Mouse (Mus musculus) G1E (cell line): ENCODE data around the gene Dclre1a. TPM values are rescaled to one million over a fixed set of nuclear protein-coding genes. Genes with fewer than 3 reads are reported as not detected.

Experiments
- ATAC-seq: 2 replicates; pipeline ENCODE4 v1.8.0; 2016; ENCODE audit warnings: mild to moderate bottlenecking; ENCODE audit not compliant: insufficient number of reproducible peaks, poor library complexity, low FRiP score, severe bottlenecking; ENCODE audit errors: extremely low read depth
- DNase-seq: peaks from one replicate; pipeline ENCODE4 v3.0.0; 2012; ENCODE audit warnings: low spot score
- H3K27me3 ChIP-seq: 2 replicates; pipeline ENCODE4 v1.6.1; 2012; ENCODE audit warnings: mild to moderate bottlenecking, low read length, inconsistent platforms; ENCODE audit not compliant: insufficient read depth
- H3K36me3 ChIP-seq: replicated peaks from 2 replicates; pipeline ENCODE3; 2012; ENCODE audit warnings: mild to moderate bottlenecking, inconsistent platforms
- H3K4me1 ChIP-seq: 2 replicates; pipeline ENCODE4 v1.6.1; 2012; ENCODE audit warnings: low read depth, low read length, inconsistent platforms, mixed read lengths; ENCODE audit not compliant: insufficient read depth
- H3K4me3 ChIP-seq: 2 replicates; pipeline ENCODE4 v1.5.1; 2012; ENCODE audit warnings: low read depth, mild to moderate bottlenecking, inconsistent platforms, low read length, moderate library complexity, mixed read lengths
- H3K9me3 ChIP-seq: replicated peaks from 2 replicates; pipeline ENCODE4 v1.6.1; 2012; ENCODE audit warnings: inconsistent platforms
- CTCF ChIP-seq: IDR thresholded peaks from 2 replicates; pipeline ENCODE4 v1.5.1; 2012; ENCODE audit warnings: low read depth, low read length, inconsistent platforms, mixed read lengths
- GATA1 ChIP-seq: IDR thresholded peaks from 2 replicates; pipeline ENCODE4 v1.6.1; 2012; ENCODE audit warnings: borderline replicate concordance, low read length, inconsistent platforms, mixed read lengths
- GATA2 ChIP-seq: IDR thresholded peaks from 2 replicates; pipeline ENCODE4 v1.6.1; 2012; ENCODE audit warnings: low read depth, low read length, inconsistent platforms, borderline replicate concordance
- POLR2AphosphoS5 ChIP-seq: IDR thresholded peaks from 2 replicates; pipeline ENCODE4 v1.6.1; 2012; ENCODE audit warnings: low read depth, low read length, inconsistent platforms; ENCODE audit not compliant: insufficient replicate concordance
- TAL1 ChIP-seq: conservative IDR thresholded peaks from 2 replicates; pipeline ENCODE4 v1.6.1; 2012; ENCODE audit warnings: low read depth, low read length, inconsistent platforms, mixed read lengths
- polyA plus RNA-seq: library from polyadenylated mRNA; stranded (reverse); fragments of >175 nt; gene quantifications from 2 replicates; pipeline ENCODE4 v1.2.3, GENCODE M21; 2012
- total RNA-seq, 2 experiments: library from RNA; stranded (forward) in 1 of 2; stranded (reverse) in 1 of 2; fragments of 200-1000 nt in 1 of 2; fragments of >200 nt in 1 of 2; fragmentation: Nextera tagmentation in 1 of 2; gene quantifications; 2 replicates each; pipeline ENCODE4 v1.2.3; 2014 to 2017

Dclre1a gene
- total and polyA plus RNA-seq, 3 experiments, result 4.2 to 76.8 (median 32.4) TPM

- Histone ChIP-seq H3K27me3 (no peaks in the 10 kb centered on the region), H3K9me3 (no peaks in the 10 kb centered on the region), H3K4me1 (peaks cover 63% of the 10 kb centered on the region), H3K36me3 (peaks cover 59% of the 10 kb centered on the region), H3K4me3 (no peak overlapping the region)
- TF ChIP-seq GATA2 (no peak), TAL1 (no peak), GATA1 (no peak), CTCF (no peak), POLR2AphosphoS5 (no peak)
- ATAC-seq (peak; percentile 75), DNase-seq (no peak)
These were observed 23.2 kb upstream of the Dclre1a start for GRCm38 (mm10) chr19:56571234-56571633.

- Histone ChIP-seq H3K36me3 (peaks cover 58% of the 10 kb centered on the region), H3K9me3 (no peaks in the 10 kb centered on the region), H3K4me1 (peaks cover 63% of the 10 kb centered on the region), H3K27me3 (no peaks in the 10 kb centered on the region), H3K4me3 (no peak overlapping the region)
- no peak for DNase-seq
- TF ChIP-seq CTCF (no peak), GATA1 (no peak), GATA2 (no peak), POLR2AphosphoS5 (no peak), TAL1 (no peak)
- no peak for ATAC-seq
These were observed 22.8 kb upstream of the Dclre1a start for GRCm38 (mm10) chr19:56570781-56571180.

DNA sequence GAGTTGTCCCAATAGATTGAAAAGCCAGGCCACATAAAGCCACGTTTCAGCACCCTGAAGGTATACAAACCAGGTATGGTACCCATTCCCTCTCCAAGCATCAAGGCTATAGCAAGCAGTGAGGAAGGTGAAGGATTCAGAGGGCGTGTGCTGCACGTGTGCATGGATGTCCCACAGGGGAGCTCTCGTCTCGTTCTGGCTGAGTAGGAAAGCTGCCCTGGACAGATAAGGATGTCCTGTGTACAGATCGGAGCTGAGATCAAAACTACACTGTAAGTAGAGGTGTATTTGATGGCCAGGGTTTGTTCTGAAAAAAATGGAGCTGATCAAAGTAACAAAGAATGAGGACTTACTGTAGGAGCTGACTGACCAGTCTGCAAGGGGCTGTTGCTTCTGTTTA, 18.9 kb upstream of the Dclre1a start:
- peaks cover 60% of the 10 kb centered on the region for H3K36me3 ChIP-seq
- H3K4me3 ChIP-seq, result no peak overlapping the region; the same call in 1 of the 2 replicates
- ATAC-seq, result peak; percentile 35; the same call in 1 of the 2 replicates
- H3K4me1 ChIP-seq, result peaks cover 64% of the 10 kb centered on the region
- TF ChIP-seq POLR2AphosphoS5 (no peak), TAL1 (peak; percentile 52), GATA2 (no peak), GATA1 (no peak), CTCF (no peak)
- no peak for DNase-seq
- no peaks in the 10 kb centered on the region for H3K9me3 ChIP-seq
- H3K27me3 ChIP-seq, result no peaks in the 10 kb centered on the region

- ATAC-seq (peak; percentile 50), DNase-seq (no peak)
- Histone ChIP-seq H3K4me1 (peaks cover 62% of the 10 kb centered on the region), H3K36me3 (peaks cover 62% of the 10 kb centered on the region), H3K4me3 (no peak overlapping the region), H3K9me3 (no peaks in the 10 kb centered on the region), H3K27me3 (no peaks in the 10 kb centered on the region)
- TF ChIP-seq POLR2AphosphoS5, result no peak
- no peak for TF ChIP-seq GATA1
- no peak for TF ChIP-seq GATA2
- no peak for TF ChIP-seq TAL1
- no peak for TF ChIP-seq CTCF
These were observed 18.0 kb upstream of the Dclre1a start for GRCm38 (mm10) chr19:56566041-56566440.

GRCm38 (mm10) chr19:56565358-56565757, 17.3 kb upstream of the Dclre1a start:
- ATAC-seq (no peak), DNase-seq (no peak)
- TF ChIP-seq CTCF, result no peak
- no peak for TF ChIP-seq TAL1
- TF ChIP-seq POLR2AphosphoS5, result no peak
- no peak for TF ChIP-seq GATA1
- TF ChIP-seq GATA2, result no peak
- Histone ChIP-seq H3K36me3 (peaks cover 61% of the 10 kb centered on the region), H3K4me1 (peaks cover 56% of the 10 kb centered on the region), H3K4me3 (no peak overlapping the region), H3K27me3 (no peaks in the 10 kb centered on the region), H3K9me3 (no peaks in the 10 kb centered on the region)

- Histone ChIP-seq H3K27me3 (no peaks in the 10 kb centered on the region), H3K36me3 (peaks cover 71% of the 10 kb centered on the region), H3K4me1 (peaks cover 57% of the 10 kb centered on the region), H3K9me3 (no peaks in the 10 kb centered on the region), H3K4me3 (no peak overlapping the region)
- TF ChIP-seq CTCF (no peak), GATA1 (no peak), GATA2 (no peak), TAL1 (no peak), POLR2AphosphoS5 (no peak)
- ATAC-seq (no peak), DNase-seq (no peak)
These were observed 15.4 kb upstream of the Dclre1a start for GRCm38 (mm10) chr19:56563469-56563868.
